Mouse (Mus musculus): ENCODE measurements around the gene Serpinb6b. TPM values are rescaled to one million over a fixed set of nuclear protein-coding genes. Genes with fewer than 3 reads are reported as not detected.

Serpinb6b gene
- total and polyA plus RNA-seq, 3 experiments = 11.9 to 41.2 (median 38.9) TPM

DNA sequence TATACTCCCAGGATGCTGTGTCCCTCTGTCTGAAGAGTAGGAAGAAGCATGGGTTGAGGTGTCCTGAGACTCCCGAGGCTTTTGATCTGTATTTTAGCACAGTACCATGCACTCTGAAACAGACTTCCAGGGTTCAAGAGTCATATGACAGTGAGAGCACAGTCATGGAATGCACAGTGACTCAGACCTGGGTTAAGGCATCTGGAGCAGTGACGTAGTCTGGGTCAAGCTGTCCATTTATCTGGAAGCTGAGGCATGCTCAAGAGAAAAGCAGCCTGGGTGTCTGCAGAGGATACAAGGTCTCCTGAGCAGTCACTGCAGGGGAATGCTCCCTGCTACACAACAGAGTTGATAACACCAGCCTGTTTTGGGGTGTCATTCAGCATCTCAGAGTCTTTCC, 63.5 kb downstream of the Serpinb6b start:
- Histone ChIP-seq H3K36me3 (replicated peaks in 1 of 2; ENCODE audit: control insufficient read depth in 1 of 2, insufficient read depth in 1 of 2, low read length in 1 of 2) (no peaks in the 10 kb centered on the region), H3K4me2 (ENCODE audit: insufficient read depth, low read depth, poor library complexity, severe bottlenecking) (no peak overlapping the region), H3K27ac (ENCODE audit: insufficient read depth, low read depth) (no peak overlapping the region), H3K79me2 (replicated peaks; ENCODE audit: control insufficient read depth, extremely low read depth, insufficient read depth, poor library complexity, severe bottlenecking) (no peaks in the 10 kb centered on the region), H3K9me3 (replicated peaks; ENCODE audit: low read length) (no peaks in the 10 kb centered on the region), H3K4me3 (replicated peaks in 1 of 3; ENCODE audit: low read depth in 2 of 3, low read length in 2 of 3, poor library complexity in 1 of 3) (no peak overlapping the region), H3K27me3 (replicated peaks) (no peaks in the 10 kb centered on the region), H3K4me1 (ENCODE audit: control insufficient read depth in 1 of 2, insufficient read depth in 2 of 2) (no peaks in the 10 kb centered on the region), H3K9ac (ENCODE audit: insufficient read depth, low read depth) (no peak overlapping the region)
- TF ChIP-seq RAD21 (IDR thresholded peaks at IDR 0.05; ENCODE audit: low read depth, low read length) (no peak), USF1 (IDR thresholded peaks at IDR 0.05; ENCODE audit: low read depth, low read length) (no peak), MAX (IDR thresholded peaks at IDR 0.05; ENCODE audit: low read length) (no peak), ZKSCAN1 (IDR thresholded peaks at IDR 0.05; ENCODE audit: borderline replicate concordance, low read depth, low read length) (no peak), NRF1 (IDR thresholded peaks at IDR 0.05; ENCODE audit: low read depth, low read length) (no peak)
- dilution Hi-C loops (cut with MboI; ENCODE audit: extremely low pct_ligation_motif_present, extremely low pct_unique_long_range_greater_than_20kb, low sequenced_read_pairs) (no loop called here), in situ Hi-C loops (cut with MboI; ENCODE audit: low pct_ligation_motif_present, low pct_unique_long_range_greater_than_20kb, low sequenced_read_pairs) (no loop called here)
- DNase-seq (ENCODE audit: extremely low read depth) = no peak

Other genes with a start within 250 kb of the Serpinb6b start
- gene Mylk4, start 181.3 kb upstream of the Serpinb6b start, total RNA-seq (2012; rRNA removed) = not detected in 2 replicates
- not detected in 2 replicates for gene Mylk4, start 181.3 kb upstream of the Serpinb6b start, total RNA-seq (2014; rRNA removed)
- 0.04 and 0.11 TPM in 2 replicates for gene Mylk4, start 181.3 kb upstream of the Serpinb6b start, polyA plus RNA-seq (2012; ENCODE audit: insufficient read length, low read depth)
- 61.4 and 61.7 TPM in 2 replicates for gene Wrnip1, start 163.2 kb upstream of the Serpinb6b start, total RNA-seq (2012; rRNA removed)
- 60.5 and 66.4 TPM in 2 replicates for gene Wrnip1, start 163.2 kb upstream of the Serpinb6b start, total RNA-seq (2014; rRNA removed)
- gene Wrnip1, start 163.2 kb upstream of the Serpinb6b start, polyA plus RNA-seq (2012; ENCODE audit: insufficient read length, low read depth) = 47.4 and 50.5 TPM in 2 replicates
- 14.4 and 14.6 TPM in 2 replicates for gene D930007J09Rik, start 162.4 kb upstream of the Serpinb6b start, total RNA-seq (2012; rRNA removed)
- not detected in 2 replicates for gene D930007J09Rik, start 162.4 kb upstream of the Serpinb6b start, total RNA-seq (2014; rRNA removed)
- gene D930007J09Rik, start 162.4 kb upstream of the Serpinb6b start, polyA plus RNA-seq (2012; ENCODE audit: insufficient read length, low read depth) = not detected in 2 replicates
- 1.7 and 2.5 TPM in 2 replicates for gene Serpinb1a, start 114.0 kb upstream of the Serpinb6b start, total RNA-seq (2012; rRNA removed)
- gene Serpinb1a, start 114.0 kb upstream of the Serpinb6b start, total RNA-seq (2014; rRNA removed) = 9.3 and 11.5 TPM in 2 replicates
- 23.0 and 24.9 TPM in 2 replicates for gene Serpinb1a, start 114.0 kb upstream of the Serpinb6b start, polyA plus RNA-seq (2012; ENCODE audit: insufficient read length, low read depth)
- gene Serpinb1c, start 67.0 kb upstream of the Serpinb6b start, total RNA-seq (2012; rRNA removed) = not detected in 2 replicates
- not detected in 2 replicates for gene Serpinb1c, start 67.0 kb upstream of the Serpinb6b start, total RNA-seq (2014; rRNA removed)
- 0.27 TPM in 1 of 2 replicates, not detected in the other for gene Serpinb1c, start 67.0 kb upstream of the Serpinb6b start, polyA plus RNA-seq (2012; ENCODE audit: insufficient read length, low read depth)
- 3.3 and 3.5 TPM in 2 replicates for gene Serpinb9, start 38.0 kb downstream of the Serpinb6b start, total RNA-seq (2012; rRNA removed)
- 14.6 and 15.6 TPM in 2 replicates for gene Serpinb9, start 38.0 kb downstream of the Serpinb6b start, total RNA-seq (2014; rRNA removed)
- 11.8 and 12.1 TPM in 2 replicates for gene Serpinb9, start 38.0 kb downstream of the Serpinb6b start, polyA plus RNA-seq (2012; ENCODE audit: insufficient read length, low read depth)
- gene Serpinb9b, start 62.2 kb downstream of the Serpinb6b start, total RNA-seq (2012; rRNA removed) = not detected in 2 replicates
- gene Serpinb9b, start 62.2 kb downstream of the Serpinb6b start, total RNA-seq (2014; rRNA removed) = 0.24 TPM in 1 of 2 replicates, not detected in the other
- not detected in 2 replicates for gene Serpinb9b, start 62.2 kb downstream of the Serpinb6b start, polyA plus RNA-seq (2012; ENCODE audit: insufficient read length, low read depth)
- 0.08 TPM in 2 replicates for gene Serpinb1b, start 113.4 kb downstream of the Serpinb6b start, total RNA-seq (2012; rRNA removed)
- gene Serpinb1b, start 113.4 kb downstream of the Serpinb6b start, total RNA-seq (2014; rRNA removed) = 0.62 and 0.98 TPM in 2 replicates
- gene Serpinb1b, start 113.4 kb downstream of the Serpinb6b start, polyA plus RNA-seq (2012; ENCODE audit: insufficient read length, low read depth) = 0.56 and 0.64 TPM in 2 replicates
- not detected in 2 replicates for gene Serpinb9c, start 194.5 kb downstream of the Serpinb6b start, total RNA-seq (2012; rRNA removed)
- gene Serpinb9c, start 194.5 kb downstream of the Serpinb6b start, total RNA-seq (2014; rRNA removed) = not detected in 2 replicates
- gene Serpinb9c, start 194.5 kb downstream of the Serpinb6b start, polyA plus RNA-seq (2012; ENCODE audit: insufficient read length, low read depth) = not detected in 2 replicates
- gene Serpinb9d, start 227.8 kb downstream of the Serpinb6b start, total RNA-seq (2012; rRNA removed) = not detected in 2 replicates
- not detected in 2 replicates for gene Serpinb9d, start 227.8 kb downstream of the Serpinb6b start, total RNA-seq (2014; rRNA removed)
- not detected in 2 replicates for gene Serpinb9d, start 227.8 kb downstream of the Serpinb6b start, polyA plus RNA-seq (2012; ENCODE audit: insufficient read length, low read depth)

Measured in CH12.LX (cell line).